Mouse (Mus musculus) inflammation-experienced regulatory T-cells, adult 16 weeks (primary cell): ENCODE results near the gene Cela3b. TPM values are rescaled to one million over a fixed set of nuclear protein-coding genes. Genes with fewer than 3 reads are reported as not detected.

Source experiments
- polyA plus RNA-seq: library from polyadenylated mRNA; unstranded; fragments of 100-300 nt; shearing (Covaris generic); gene quantifications from one replicate; pipeline ENCODE4 v1.2.1, GENCODE M21; 2017

The Cela3b gene
- not detected for polyA plus RNA-seq

GRCm38 (mm10) chr4:137430502-137430901, at the start of gene Cela3b:
Gene Cela3b, minus strand, starts transcription at chr4:137430540.

GRCm38 (mm10) chr4:137468260-137469080, 38.1 kb upstream of the Cela3b start, which contains the start of gene Hspg2:
Gene Hspg2, plus strand, starts transcription at chr4:137468769.

GRCm38 (mm10) chr4:137453234-137453767, 23.0 kb upstream of the Cela3b start, which contains the start of gene 1700013G24Rik:
Gene 1700013G24Rik, plus strand, starts transcription at chr4:137453284.

GRCm38 (mm10) chr4:137409691-137410090, 20.6 kb downstream of the Cela3b start, which contains the start of gene Cela3a:
Gene Cela3a, minus strand, starts transcription at chr4:137409791.

Other genes with a start within 250 kb of the Cela3b start
- gene Wnt4, start 153.1 kb downstream of the Cela3b start, polyA plus RNA-seq, result 0.09 TPM
- 946 TPM for gene Cdc42, start 72.8 kb downstream of the Cela3b start, polyA plus RNA-seq
- not detected for gene Cela3a, start 20.7 kb downstream of the Cela3b start, polyA plus RNA-seq
- not detected for gene 1700013G24Rik, start 22.7 kb upstream of the Cela3b start, polyA plus RNA-seq
- gene Hspg2, start 38.2 kb upstream of the Cela3b start, polyA plus RNA-seq, result not detected
- gene Ldlrad2, start 144.0 kb upstream of the Cela3b start, polyA plus RNA-seq, result not detected
- gene Usp48, start 163.2 kb upstream of the Cela3b start, polyA plus RNA-seq, result 69.3 TPM
- 4.5 TPM for gene Rap1gap, start 234.2 kb upstream of the Cela3b start, polyA plus RNA-seq